Mouse (Mus musculus) left cerebral cortex, adult 9 months (tissue): ENCODE measurements around the gene Katnal1.

Source experiments
- DNase-seq, 2 experiments: peaks; one replicate each; pipeline ENCODE4 v3.0.0; 2022; ENCODE audit warnings: low spot score in 2 of 2

Gene Katnal1

DNA sequence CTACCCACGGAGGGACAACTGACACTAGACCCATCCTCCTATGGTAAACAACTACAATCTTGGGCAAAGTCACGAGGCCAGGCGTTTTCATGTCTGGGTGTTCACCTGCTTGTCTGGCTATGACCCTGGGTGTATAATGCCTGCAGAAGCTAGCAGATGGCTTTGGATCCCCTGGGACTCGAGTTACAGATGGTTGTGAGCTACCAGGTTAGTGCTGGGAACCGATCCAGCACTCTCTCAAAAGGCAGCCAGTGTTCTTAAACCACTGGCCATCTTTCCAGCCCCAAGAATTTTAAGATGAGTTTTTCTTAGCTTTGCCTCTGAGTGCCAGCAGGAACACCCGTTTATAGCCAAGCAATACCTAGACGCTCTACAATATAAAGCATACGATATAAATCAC is 45.4 kb downstream of the Katnal1 start:
- DNase-seq: no peak

DNA sequence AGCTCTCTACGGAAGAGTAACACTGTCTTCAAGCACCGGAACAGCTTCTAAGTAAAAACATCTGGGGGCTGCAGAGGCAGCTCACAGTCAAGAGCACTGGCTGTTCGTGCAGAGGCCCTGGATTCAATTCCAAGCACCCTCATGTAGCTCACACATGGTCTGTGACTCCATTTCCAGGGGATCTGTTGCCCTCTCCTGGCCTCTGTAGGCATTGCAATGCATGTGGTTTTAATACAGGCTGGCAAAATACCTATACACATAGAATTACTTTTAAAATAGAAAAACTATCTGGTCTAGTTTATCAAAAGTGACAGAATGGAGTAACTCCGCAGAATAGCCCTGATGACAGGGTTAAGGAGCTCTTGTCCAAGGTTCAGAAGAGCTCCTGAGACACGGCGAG is 49.9 kb downstream of the Katnal1 start:
- no peak for DNase-seq

DNA sequence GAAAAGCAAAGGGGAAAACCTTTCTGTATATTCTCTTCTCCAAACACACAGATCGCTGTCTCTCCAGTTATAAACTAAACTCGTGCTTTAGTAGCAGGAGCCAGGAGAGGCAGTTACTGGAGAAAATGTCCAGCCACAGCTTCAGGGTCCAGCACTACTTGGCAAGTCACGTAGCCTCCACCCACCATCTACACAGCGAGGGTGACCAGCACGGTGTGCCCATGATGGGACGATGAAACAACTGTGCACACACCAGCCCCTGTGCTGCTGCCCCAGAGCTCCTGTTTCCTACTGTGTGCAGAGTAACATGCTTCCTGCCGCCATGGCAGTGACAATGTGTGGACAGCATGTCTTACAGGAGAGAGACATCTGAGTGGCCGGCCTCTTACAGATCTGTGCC is 56.0 kb downstream of the Katnal1 start:
- DNase-seq: no peak

DNA sequence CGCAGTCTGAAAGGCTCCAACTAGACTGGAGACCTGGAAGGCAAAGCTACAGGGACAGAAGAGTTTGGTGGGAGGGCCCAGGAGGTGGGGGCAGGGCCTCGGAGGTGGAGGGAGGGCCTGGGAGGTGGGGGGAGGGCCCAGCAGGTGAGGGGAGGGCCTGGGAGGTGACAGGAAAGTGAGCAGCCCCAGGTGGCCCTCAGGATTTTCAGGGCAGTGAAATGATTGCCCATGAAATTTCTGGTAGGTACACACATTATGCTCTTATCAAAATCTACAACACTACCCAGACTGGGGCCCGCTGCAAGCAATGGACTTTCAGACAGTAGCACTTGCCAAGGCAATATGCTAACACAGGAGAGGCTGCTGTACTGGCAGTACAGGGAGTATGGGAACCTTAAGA is 59.5 kb downstream of the Katnal1 start:
- no peak for DNase-seq

DNA sequence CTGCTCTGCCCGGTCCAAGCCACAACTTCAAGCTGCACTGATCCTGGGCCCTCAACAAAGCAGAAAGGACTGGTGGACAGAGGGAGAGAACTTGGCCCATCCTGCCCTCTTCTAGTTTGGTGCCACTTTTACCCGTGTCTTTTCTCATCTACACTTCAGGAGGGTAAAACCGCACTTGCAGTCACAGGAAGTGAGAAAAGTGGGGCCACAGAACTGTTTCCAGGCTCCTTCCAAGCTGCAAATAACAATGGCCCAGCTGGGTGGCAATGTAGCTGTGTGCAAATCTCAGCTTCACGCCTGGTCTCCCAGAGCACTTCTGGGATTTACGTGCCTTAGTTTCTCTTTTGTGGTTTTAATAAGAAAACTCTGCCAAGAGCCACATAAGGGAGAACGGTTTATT is 61.4 kb downstream of the Katnal1 start:
- DNase-seq: no peak

DNA sequence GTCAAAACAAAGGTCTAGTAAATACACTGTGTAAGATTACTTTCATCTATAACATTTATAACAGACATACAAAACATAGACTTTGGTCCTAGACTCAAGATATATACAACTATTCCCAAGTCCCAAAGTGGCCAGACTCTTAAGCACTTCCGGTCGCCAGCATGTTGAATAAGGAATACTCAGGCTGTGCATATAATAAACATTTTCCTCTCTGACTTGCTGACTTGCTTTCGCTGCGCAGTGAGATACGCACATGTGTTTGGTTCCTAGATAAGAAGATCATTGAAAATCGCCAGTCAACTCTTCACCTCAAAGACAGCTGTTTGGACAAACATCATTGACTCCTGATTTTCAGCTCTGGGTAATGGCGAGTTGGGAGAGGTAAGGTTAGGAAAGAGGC is 61.9 kb downstream of the Katnal1 start:
- no peak for DNase-seq

DNA sequence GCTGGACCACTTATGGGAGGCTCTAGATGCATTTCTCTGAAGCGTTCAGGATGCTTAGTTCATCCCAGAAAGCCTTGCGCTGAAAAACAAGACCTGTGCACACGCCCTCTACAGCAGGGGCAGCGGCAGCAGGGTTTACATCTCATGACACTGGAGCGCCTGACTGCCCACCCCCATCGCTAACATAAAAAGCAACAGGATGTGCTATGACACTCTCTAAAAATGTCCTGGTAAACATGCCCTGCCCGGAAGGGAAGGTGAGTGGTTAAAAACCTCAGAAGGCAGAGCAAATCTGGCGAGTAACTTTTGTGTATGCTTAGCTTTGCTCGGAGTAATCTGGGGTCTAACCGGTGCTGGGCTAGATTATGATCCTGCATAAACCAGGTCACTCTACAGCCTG is 62.5 kb downstream of the Katnal1 start:
- DNase-seq: no peak

DNA sequence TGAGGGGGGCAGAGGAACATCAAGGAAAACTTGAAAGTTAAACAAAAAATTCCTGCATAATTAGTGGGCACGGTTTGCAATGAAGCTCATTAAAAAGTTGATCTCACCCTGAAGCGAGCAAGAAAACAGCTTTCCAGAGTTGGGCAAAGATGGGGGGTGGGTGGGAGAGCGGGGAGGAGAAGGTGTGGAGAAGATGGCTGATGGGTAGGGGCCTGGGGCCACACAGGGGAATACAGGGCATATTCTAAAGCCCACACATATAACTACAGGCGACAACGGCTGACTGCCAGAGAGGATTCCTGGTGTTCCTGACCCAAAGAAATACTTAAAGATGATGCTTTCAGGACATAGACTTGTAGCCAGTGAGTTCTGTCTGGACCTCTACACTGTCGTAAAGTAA is 65.7 kb downstream of the Katnal1 start:
- no peak for DNase-seq

DNA sequence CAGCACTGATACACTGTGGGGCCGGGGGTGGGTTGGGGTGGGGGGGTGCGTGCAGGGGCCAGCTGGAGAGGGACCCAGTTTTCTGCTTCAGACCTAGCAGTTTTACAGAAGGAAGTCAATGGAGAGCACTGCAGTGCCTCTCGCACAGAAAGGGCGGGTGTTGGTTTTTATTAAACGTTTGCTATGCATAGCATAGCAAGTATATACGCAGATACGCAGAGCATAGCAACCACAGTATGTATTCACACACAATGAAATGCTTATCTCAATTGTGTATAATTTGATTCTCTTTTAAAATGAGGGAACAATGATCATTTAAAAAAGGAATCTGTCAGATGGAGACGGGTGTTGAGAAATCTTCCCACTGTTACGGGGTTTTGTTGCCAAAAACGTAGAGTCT is 66.3 kb downstream of the Katnal1 start:
- no peak for DNase-seq

DNA sequence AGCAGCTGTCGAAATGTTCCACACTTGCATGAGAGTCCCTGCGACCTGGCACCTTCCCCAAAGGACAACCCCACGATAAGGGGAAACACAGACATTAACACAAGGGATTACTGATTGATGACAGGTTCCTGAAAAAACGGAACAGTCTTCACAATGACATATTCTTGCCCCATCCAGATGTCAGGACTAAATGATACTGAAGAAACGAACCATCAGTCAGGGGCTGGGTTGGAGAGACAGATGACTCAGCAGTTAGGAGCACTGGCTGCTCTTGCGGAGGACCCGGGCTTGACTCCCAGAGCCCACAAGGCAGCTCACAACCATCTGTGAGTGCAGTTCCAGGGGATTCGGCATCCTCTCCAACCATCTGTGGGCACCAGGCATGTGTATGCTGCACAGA is 67.0 kb downstream of the Katnal1 start:
- DNase-seq: no peak

DNA sequence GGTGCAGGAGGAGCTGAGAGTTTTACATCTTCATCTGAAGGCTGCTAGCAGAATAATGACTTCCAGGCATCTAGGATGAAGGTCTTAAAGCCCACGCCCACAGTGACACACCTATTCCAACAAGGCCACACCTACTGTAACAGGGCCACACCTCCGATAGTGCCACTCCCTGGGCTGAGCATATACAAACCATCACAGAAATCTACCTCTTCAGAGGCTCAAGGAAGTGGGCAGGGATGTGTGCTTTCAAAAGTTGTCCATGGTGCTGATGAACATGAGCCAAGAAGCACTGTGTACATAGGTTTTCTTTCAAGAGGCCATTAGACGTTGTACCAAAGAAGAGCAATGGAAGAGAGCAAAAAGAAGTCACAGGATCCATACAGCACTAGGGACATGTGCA is 71.6 kb downstream of the Katnal1 start:
- no peak for DNase-seq

DNA sequence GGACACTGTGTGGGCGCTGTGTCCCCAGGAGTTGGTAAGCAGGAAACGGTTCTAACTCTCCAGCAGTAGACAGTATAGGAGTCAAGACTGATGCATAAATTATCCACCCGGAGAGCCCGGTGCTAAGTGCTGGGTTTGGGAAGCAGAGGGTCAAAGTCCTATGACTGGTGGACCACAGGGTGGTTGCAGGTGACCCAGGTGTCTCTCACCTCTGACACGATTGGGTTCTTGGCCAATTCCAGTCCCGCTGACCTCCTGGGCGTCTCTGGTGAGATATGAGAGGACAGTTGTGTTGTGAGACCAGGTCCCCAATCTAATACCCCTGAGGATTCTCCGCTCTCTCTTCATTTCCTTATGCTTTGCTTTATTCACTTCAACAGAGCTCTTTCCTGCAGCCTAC is 74.1 kb downstream of the Katnal1 start:
- DNase-seq: no peak

DNA sequence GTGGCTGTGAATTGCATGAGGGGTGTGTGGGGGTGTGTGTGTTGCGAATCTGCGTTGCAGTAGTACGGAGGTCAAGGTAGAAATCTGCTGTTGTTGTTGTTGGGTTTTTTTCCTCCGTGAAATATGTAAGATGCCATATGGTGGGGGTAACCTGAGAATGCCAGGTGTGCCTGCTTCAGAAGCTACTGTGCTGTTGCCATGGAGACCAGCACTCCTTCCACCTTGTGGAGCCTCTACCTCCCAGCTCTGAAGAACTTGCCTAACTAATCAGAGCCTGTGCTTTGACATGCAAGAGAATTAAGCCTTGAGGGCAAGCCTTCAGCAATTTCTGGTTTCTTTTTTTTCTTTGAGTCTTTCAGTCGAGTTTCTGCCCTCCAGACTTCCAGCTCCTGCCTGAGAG is 75.0 kb downstream of the Katnal1 start:
- peak in 1 of 2 experiments; percentile 34 for DNase-seq

DNA sequence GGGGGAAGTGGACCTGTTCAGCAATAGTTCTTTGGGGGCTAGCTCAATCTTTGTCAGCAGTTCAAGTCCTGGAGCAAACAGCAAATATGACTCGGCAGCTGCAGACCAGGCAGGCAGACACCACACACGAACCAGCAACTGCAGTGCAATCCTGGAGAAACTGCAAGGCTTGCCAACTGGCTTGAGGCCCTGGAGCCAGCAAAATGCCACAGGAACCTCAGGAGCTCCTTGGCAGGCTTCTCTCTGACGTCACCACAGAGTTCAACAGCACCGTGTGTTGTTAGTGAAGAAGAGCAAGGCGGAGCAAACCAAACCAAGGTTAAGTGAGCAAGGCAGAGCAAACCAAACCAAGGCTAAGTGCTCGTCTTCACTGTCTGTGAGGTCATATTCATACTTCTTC is 79.6 kb downstream of the Katnal1 start:
- no peak for DNase-seq

DNA sequence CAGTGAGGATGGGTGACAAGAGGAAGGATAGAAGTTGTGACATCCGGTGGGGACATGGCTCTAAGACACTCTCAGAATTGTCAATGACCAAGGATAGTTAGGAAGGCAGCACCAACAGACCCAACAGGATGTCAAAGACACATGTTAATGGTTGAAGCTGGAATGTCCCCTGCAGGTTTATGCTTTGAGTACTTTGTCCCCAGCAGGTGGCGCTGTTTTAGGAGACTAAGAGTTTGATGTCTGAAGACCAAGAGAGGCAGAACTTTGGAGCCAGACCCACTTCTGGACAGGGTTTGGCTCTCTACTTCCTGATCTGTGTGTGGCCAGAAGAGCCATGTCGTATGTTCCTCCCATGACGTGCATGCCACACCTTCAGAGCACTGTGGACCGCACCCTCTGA is 82.1 kb downstream of the Katnal1 start:
- no peak for DNase-seq

DNA sequence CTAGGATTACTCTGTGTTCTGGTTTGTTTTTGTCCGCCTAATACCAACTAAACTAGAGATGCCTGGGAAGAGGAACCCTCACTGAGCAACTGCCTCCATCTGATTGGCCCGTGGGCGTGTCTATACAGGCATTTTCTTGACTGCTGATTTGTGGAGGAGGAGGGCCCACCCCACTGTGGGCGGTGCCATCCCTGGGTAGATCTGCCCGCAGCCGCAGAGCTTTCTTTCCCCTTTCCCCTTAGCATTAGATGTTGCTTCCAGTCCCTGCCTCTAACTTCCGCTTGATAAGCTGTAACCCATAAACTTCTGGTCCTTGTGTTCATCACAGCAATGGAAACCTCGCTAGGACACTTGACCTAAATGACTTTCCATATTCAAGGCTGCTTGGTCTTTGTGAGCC is 92.1 kb downstream of the Katnal1 start:
- DNase-seq: no peak

DNA sequence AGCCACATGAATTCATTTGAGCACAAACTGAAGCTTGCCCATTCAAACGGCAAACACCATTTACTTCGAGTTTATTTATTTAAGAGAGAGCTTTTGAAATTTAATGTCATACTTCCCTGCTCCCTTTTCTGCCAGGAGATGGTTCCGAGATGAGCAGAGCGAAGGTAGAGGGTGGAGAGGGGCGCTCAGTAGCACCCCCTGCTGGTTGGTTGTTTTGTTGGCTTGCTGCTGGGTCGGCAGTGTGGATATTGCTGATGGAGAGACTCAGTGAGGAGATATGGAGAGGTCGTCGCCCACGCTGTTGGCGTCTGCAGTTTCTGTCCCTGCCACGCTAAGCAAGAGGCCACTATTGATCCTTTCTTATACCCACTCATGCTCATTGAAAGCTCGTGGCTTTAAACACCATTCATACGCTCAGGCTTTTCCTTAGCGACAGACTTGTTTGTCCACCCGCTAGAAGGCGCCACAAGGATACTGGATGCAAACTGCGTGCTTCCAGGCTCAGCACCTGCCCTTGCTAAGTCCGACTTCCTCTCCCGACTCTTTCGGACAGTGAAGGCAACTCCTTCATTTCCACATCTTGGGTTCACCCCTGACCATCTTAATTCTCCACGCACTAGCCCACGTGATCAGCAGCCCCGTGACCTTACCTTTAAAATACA is 97.4 kb downstream of the Katnal1 start:
- DNase-seq: peak in 1 of 2 experiments; percentile 66

DNA sequence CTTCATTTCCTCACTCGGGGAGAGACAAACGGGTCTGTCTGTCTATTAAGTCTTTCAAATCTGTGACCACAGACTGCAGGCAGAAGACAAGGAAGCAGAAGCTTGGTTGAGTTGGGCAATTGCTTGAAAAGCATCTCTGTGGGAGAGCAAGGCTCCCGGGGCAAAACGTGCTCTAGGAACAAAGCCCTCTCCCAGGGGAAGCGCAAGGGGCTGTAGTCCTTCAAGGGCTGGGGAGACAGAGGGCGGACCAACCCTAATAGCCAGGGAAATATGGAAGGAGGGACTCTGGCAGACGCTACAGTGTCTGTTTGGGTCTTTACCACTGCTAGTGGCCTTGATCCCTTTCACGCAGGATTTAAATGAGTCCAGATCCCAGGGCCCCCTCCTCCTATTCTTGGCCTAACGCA is 98.0 kb downstream of the Katnal1 start:
- DNase-seq: no peak

DNA sequence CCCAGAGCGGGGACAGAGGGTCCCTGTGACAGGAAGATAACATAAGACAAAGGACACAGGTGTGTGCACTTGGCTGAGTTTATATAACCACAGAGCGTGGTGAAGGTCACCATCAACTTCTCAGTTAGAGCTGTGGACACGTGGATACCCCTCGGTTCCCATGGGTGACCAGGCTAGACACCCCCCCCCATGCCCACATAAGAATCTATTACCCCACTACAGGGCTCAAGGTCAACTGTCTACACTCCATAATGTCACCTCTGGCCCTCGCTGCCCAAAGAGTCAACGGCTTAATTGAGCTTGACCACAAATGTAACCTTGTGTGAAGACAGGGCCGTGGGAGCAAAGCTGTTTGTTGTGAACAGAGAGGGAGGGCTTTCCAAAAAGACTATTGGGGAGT is 103.4 kb downstream of the Katnal1 start:
- DNase-seq: no peak

DNA sequence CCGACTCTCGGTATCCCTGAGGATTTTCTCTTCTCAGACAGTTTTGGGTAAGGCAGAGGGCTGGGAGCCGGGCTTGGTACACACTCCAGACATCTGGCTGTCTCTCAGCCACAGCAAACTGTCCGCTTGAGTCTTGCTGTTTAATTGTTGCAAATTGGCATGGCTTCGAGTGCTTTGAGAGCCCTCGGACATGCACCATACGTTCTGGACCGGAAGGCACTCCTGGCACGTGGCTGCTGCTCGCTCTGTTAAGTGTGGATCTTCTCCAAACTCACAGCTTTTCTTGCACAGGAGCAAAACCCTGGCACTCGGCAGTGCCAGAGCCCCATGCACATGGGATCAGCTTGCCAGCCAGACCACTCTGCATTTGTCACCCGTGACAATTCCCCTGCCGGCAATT is 106.3 kb downstream of the Katnal1 start:
- DNase-seq: no peak
